Mouse (Mus musculus) neutrophil, adult 5-6 weeks (primary cell): ENCODE measurements around the gene Fam118a. TPM values are rescaled to one million over a fixed set of nuclear protein-coding genes. Genes with fewer than 3 reads are reported as not detected.
A peak's percentile ranks its signal among the peaks of the same experiment; 100 is the strongest.

Experiments
- ATAC-seq: fragments of 151-379, 151-347 bp; 2 replicates; pipeline ENCODE4 v1.8.0; 2017; ENCODE audit warnings: mild to moderate bottlenecking, moderate TSS enrichment; ENCODE audit not compliant: insufficient number of reproducible peaks, poor library complexity, low FRiP score, severe bottlenecking; ENCODE audit errors: extremely low read depth
- total RNA-seq: library from RNA; stranded (forward); fragments of 200-1000 nt; gene quantifications from 2 replicates; pipeline ENCODE4 v1.2.3, GENCODE M21; 2017

Fam118a gene
- total RNA-seq, 1 experiment from 2014 or later: 9.4 TPM

- no peak for ATAC-seq
Measured at GRCm38 (mm10) chr15:85047865-85048264, 19.1 kb downstream of the Fam118a start.

GRCm38 (mm10) chr15:85049758-85050157 lies 21.0 kb downstream of the Fam118a start:
- no peak for ATAC-seq

- no peak for ATAC-seq
Measured at GRCm38 (mm10) chr15:85054098-85054497, 25.4 kb downstream of the Fam118a start.

- ATAC-seq: no peak
Measured at GRCm38 (mm10) chr15:85055186-85055585, 26.4 kb downstream of the Fam118a start.

- no peak for ATAC-seq
Measured at GRCm38 (mm10) chr15:85063421-85063820, 34.7 kb downstream of the Fam118a start.

GRCm38 (mm10) chr15:85070561-85070960 lies 41.8 kb downstream of the Fam118a start:
- ATAC-seq: peak; percentile 63; the same call in 1 of the 2 replicates

GRCm38 (mm10) chr15:85072651-85073050 lies 43.9 kb downstream of the Fam118a start:
- ATAC-seq: no peak

- ATAC-seq: no peak
Measured at GRCm38 (mm10) chr15:85085641-85086040, 56.9 kb downstream of the Fam118a start.

Other genes starting within 250 kb of the Fam118a start
- gene Phf21b, start 172.9 kb upstream of the Fam118a start, total RNA-seq: 0.25 and 0.47 TPM in 2 replicates
- gene Gm29666, start 108.9 kb upstream of the Fam118a start, total RNA-seq: 0.47 and 0.49 TPM in 2 replicates
- 38.1 and 38.2 TPM in 2 replicates for gene Nup50, start 105.5 kb upstream of the Fam118a start, total RNA-seq
- gene 5031439G07Rik, start 40.4 kb upstream of the Fam118a start, total RNA-seq: 71.5 and 73.4 TPM in 2 replicates
- gene Upk3a, start 11.8 kb upstream of the Fam118a start, total RNA-seq: not detected in 2 replicates
- not detected in 2 replicates for gene Smc1b, start 103.0 kb downstream of the Fam118a start, total RNA-seq
- gene Ribc2, start 103.1 kb downstream of the Fam118a start, total RNA-seq: not detected in 2 replicates
- gene Fbln1, start 177.0 kb downstream of the Fam118a start, total RNA-seq: not detected in 2 replicates